Mouse (Mus musculus): ENCODE data around the gene Scarf2.

The Scarf2 gene

GRCm38 (mm10) chr16:17796971-17797811, at the start of gene Scarf2:
Gene Scarf2, plus strand, starts transcription at chr16:17797282.
- peak; percentile 63 to 76 for DNase-seq

- peak; percentile 43 to 46 for DNase-seq
These were observed 44.1 kb upstream of the Scarf2 start for GRCm38 (mm10) chr16:17753001-17753400.

- DNase-seq: peak; percentile 28 to 42
These were observed 43.4 kb upstream of the Scarf2 start for GRCm38 (mm10) chr16:17753686-17754085.

- DNase-seq: no peak
These were observed 39.3 kb upstream of the Scarf2 start for GRCm38 (mm10) chr16:17757756-17758155.

- DNase-seq: peak; percentile 39 to 54
These were observed 38.2 kb upstream of the Scarf2 start for GRCm38 (mm10) chr16:17758902-17759301.

- DNase-seq: peak; percentile 92 to 96
These were observed 37.7 kb upstream of the Scarf2 start, which contains the start of gene Klhl22 for GRCm38 (mm10) chr16:17759344-17759773. Gene Klhl22, plus strand, starts transcription at chr16:17759618.

- peak; percentile 54 to 72 for DNase-seq
These were observed 37.2 kb upstream of the Scarf2 start for GRCm38 (mm10) chr16:17759813-17760321.

- peak; percentile 64 for DNase-seq
These were observed 36.4 kb upstream of the Scarf2 start for GRCm38 (mm10) chr16:17760657-17761056.

GRCm38 (mm10) chr16:17761074-17761473, 36.0 kb upstream of the Scarf2 start:
- DNase-seq: no peak

- DNase-seq: peak; percentile 16 to 48
These were observed 33.0 kb upstream of the Scarf2 start for GRCm38 (mm10) chr16:17764108-17764511.

GRCm38 (mm10) chr16:17768834-17769233, 28.2 kb upstream of the Scarf2 start:
- no peak for DNase-seq

GRCm38 (mm10) chr16:17771117-17771865, 25.8 kb upstream of the Scarf2 start:
- DNase-seq: peak; percentile 12 to 51

- DNase-seq: peak; percentile 51 to 71
These were observed 20.3 kb upstream of the Scarf2 start for GRCm38 (mm10) chr16:17776828-17777227.

GRCm38 (mm10) chr16:17778223-17778622, 18.9 kb upstream of the Scarf2 start:
- DNase-seq: no peak

- DNase-seq: no peak
These were observed 17.4 kb upstream of the Scarf2 start for GRCm38 (mm10) chr16:17779692-17780091.

- no peak for DNase-seq
These were observed 11.7 kb upstream of the Scarf2 start for GRCm38 (mm10) chr16:17785337-17785736.

- DNase-seq: no peak
These were observed 4.4 kb upstream of the Scarf2 start for GRCm38 (mm10) chr16:17792728-17793127.

- DNase-seq: no peak
These were observed 3.0 kb upstream of the Scarf2 start for GRCm38 (mm10) chr16:17794047-17794446.

GRCm38 (mm10) chr16:17795643-17796042, 1.4 kb upstream of the Scarf2 start:
- DNase-seq: no peak

- no peak for DNase-seq
These were observed 563 bp upstream of the Scarf2 start for GRCm38 (mm10) chr16:17796519-17796918.

- DNase-seq: no peak
These were observed 780 bp downstream of the Scarf2 start for GRCm38 (mm10) chr16:17797812-17798311.

GRCm38 (mm10) chr16:17798321-17799180, 1.5 kb downstream of the Scarf2 start:
- peak; percentile 66 to 85 for DNase-seq

Measured in kidney, postnatal 25 days (tissue).